Comparison of ENCODE assay signal across 11 mouse cellular contexts in the genomic region with DNA sequence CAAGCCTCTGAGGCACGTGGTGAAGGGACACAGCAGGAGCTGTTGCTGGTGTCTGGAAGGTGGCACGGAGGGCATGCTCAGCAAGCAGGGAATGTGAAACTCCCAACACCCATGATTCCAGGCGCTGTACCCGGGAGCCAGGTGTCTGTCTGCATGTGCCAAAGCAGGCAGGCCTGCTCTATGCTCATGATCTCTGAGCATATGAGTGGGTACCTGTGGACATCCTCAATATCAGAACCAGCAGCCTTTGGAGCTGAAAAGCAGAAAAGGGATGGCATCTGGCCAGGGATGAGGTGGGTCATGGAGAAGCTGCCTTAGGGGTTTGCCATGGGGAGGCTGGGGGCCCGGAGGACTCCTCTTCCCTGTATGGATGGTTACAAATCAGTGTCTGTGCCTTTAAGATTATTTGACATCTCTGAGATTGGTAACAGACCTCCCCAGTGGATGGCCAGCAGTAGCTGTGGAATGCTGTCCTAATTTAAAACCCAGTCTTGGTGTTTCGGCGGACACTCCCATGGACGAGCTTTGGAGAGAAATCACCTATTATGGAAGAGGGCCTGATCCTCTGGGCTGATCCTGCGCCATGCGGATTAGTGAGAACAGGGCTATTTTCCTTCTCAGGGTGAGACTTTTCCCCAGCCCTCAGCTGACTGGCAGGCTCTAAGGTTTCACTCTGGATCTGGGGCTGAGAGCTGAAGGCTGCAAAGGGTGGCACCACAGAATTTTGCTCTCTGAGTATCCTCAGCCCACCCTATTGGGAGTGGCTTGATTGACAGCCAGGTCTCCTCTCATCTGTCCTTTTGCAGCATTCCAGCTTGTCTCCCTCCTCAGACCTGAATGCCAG.
A peak's percentile ranks its signal among the peaks of the same experiment; 100 is the strongest.
DNase-seq lines count a peak whose midpoint lies in the region; ATAC-seq and TF ChIP-seq lines count a peak whose summit lies in the region.
"Had no signal": no experiment of that assay in that cellular context is flagged by ENCODE, and none has a peak within 500 bp of the region (broad histone marks: within the 10 kb centered on the region; RNA-seq: fewer than 3 reads in every experiment).

No protein-coding gene starts in this region.

- H3K4me1 ChIP-seq in kidney, embryonic 14.5 days (ENCODE audit: control insufficient read depth, insufficient read depth, low read length): no peaks in the 10 kb centered on the region
- peaks cover 3% of the 10 kb centered on the region; the same call in 1 of the 2 replicates for H3K4me1 ChIP-seq in heart, postnatal 0 days (ENCODE audit: control insufficient read depth, insufficient read depth)
- no peaks in the 10 kb centered on the region for H3K4me1 ChIP-seq in hindbrain, embryonic 12.5 days
- H3K4me1 ChIP-seq: neural tube, embryonic 12.5 days had no signal

- H3K36me3 ChIP-seq in kidney, embryonic 14.5 days (ENCODE audit: control insufficient read depth, insufficient read depth, low read length): no peaks in the 10 kb centered on the region
- H3K36me3 ChIP-seq in heart, postnatal 0 days (replicated peaks; ENCODE audit: control insufficient read depth, insufficient read depth, low read length): no peaks in the 10 kb centered on the region
- no peaks in the 10 kb centered on the region for H3K36me3 ChIP-seq in hindbrain, embryonic 12.5 days
- H3K36me3 ChIP-seq: neural tube, embryonic 12.5 days had no signal

- no peaks in the 10 kb centered on the region for H3K9me3 ChIP-seq in kidney, embryonic 14.5 days (ENCODE audit: control insufficient read depth, low read length)
- no peaks in the 10 kb centered on the region for H3K9me3 ChIP-seq in heart, postnatal 0 days (replicated peaks; ENCODE audit: control insufficient read depth, low read length)
- no peaks in the 10 kb centered on the region for H3K9me3 ChIP-seq in hindbrain, embryonic 12.5 days (replicated peaks)
- H3K9me3 ChIP-seq: neural tube, embryonic 12.5 days had no signal

- no peak overlapping the region for H3K4me3 ChIP-seq in kidney, embryonic 14.5 days (ENCODE audit: low read length)
- H3K4me3 ChIP-seq in heart, postnatal 0 days (ENCODE audit: low read depth, low read length): no peak overlapping the region
- H3K4me3 ChIP-seq in hindbrain, embryonic 12.5 days: no peak overlapping the region
- H3K4me3 ChIP-seq: neural tube, embryonic 12.5 days had no signal

- no peak overlapping the region for H3K4me2 ChIP-seq in kidney, embryonic 14.5 days (replicated peaks; ENCODE audit: low read depth, low read length)
- H3K4me2 ChIP-seq in heart, postnatal 0 days (ENCODE audit: low read depth, low read length): peak overlapping the region; percentile 32
- H3K4me2 ChIP-seq in hindbrain, embryonic 12.5 days (replicated peaks): no peak overlapping the region
- H3K4me2 ChIP-seq: neural tube, embryonic 12.5 days had no signal

- no peaks in the 10 kb centered on the region for H3K27me3 ChIP-seq in kidney, embryonic 14.5 days (ENCODE audit: control insufficient read depth, insufficient read depth, low read length)
- H3K27me3 ChIP-seq in heart, postnatal 0 days (ENCODE audit: control insufficient read depth, insufficient read depth, low read length): no peaks in the 10 kb centered on the region
- H3K27me3 ChIP-seq in hindbrain, embryonic 12.5 days: no peaks in the 10 kb centered on the region
- H3K27me3 ChIP-seq: neural tube, embryonic 12.5 days had no signal

- no peak overlapping the region for H3K9ac ChIP-seq in kidney, embryonic 14.5 days (ENCODE audit: low read depth, low read length)
- 0 out of 2 replicates have a peak overlapping the region, but pooled peaks have one; percentile 16 for H3K9ac ChIP-seq in heart, postnatal 0 days (replicated peaks; ENCODE audit: low read depth, low read length)
- H3K9ac ChIP-seq in hindbrain, embryonic 12.5 days: no peak overlapping the region
- H3K9ac ChIP-seq: neural tube, embryonic 12.5 days had no signal

- no peak overlapping the region for H3K27ac ChIP-seq in kidney, embryonic 14.5 days (ENCODE audit: low read depth, low read length)
- peak overlapping the region; percentile 91 for H3K27ac ChIP-seq in heart, postnatal 0 days (ENCODE audit: low read depth)
- no peak overlapping the region for H3K27ac ChIP-seq in hindbrain, embryonic 12.5 days
- H3K27ac ChIP-seq: neural tube, embryonic 12.5 days had no signal

- TF ChIP-seq EP300 in heart, postnatal 0 days (IDR thresholded peaks at IDR 0.05; ENCODE audit: low read depth): peak; percentile 30; the same call in 1 of the 2 replicates

- peak; percentile 18 for DNase-seq in kidney, postnatal 10 days
- DNase-seq in gastrocnemius, postnatal 10 days: peak; percentile 23
- DNase-seq in heart, postnatal 0 days (ENCODE audit: low spot score): peak; percentile 76
- peak; percentile 87 for DNase-seq in skeletal muscle tissue, adult 2 months (ENCODE audit: low read depth, low spot score)
- DNase-seq in spleen, postnatal 10 days (ENCODE audit: low spot score in 2 of 2): no peak
- DNase-seq in urinary bladder, adult 2 months (ENCODE audit: low spot score): no peak
- DNase-seq: cerebellum, postnatal 36 days; kidney, adult 8-10 months had no signal

- WGBS in kidney, embryonic 14.5 days: 62% methylated on average over 10 of the region's 10 CpGs
- WGBS in heart, postnatal 0 days: 34% methylated on average over 10 of the region's 10 CpGs
- WGBS in hindbrain, embryonic 12.5 days: 65% methylated on average over 10 of the region's 10 CpGs

- ATAC-seq in kidney, embryonic 14.5 days (ENCODE audit: low FRiP score, low TSS enrichment): no peak
- ATAC-seq in heart, postnatal 0 days (ENCODE audit: insufficient read depth, low read depth): peak; percentile 86
- ATAC-seq in hindbrain, embryonic 12.5 days (ENCODE audit: low FRiP score): no peak

- no peak for TF ChIP-seq CTCF in heart, postnatal 0 days (IDR thresholded peaks at IDR 0.05; ENCODE audit: low read depth)

Comparison
In these comparisons a context has a peak if more than half of its experiments do, and no peak if none do; other contexts are left out.
1. DNase-seq: peak in kidney, postnatal 10 days (single experiment), gastrocnemius, postnatal 10 days (single experiment), heart, postnatal 0 days (single experiment) and skeletal muscle tissue, adult 2 months (single experiment); none in spleen, postnatal 10 days (0 of 2) and urinary bladder, adult 2 months (single experiment).